Mouse (Mus musculus): ENCODE measurements at regions not wholly inside any gene's neighbourhood (a gene's known extent, or its start where the extent isn't known, plus 50 kb on each side); places are given as distances from the start of the nearest gene placed in this dataset.

- intact Hi-C loops (cut with DNase I), result no loop called here
Measured at GRCm38 (mm10) chr12:14415543-14416181, 263.8 kb upstream of the Fam84a start.

- intact Hi-C loops (cut with DNase I), result no loop called here
Measured at GRCm38 (mm10) chr12:14411102-14411501, 259.2 kb upstream of the Fam84a start.

- intact Hi-C loops (cut with DNase I), result no loop called here
Measured at GRCm38 (mm10) chr12:14405796-14406195, 253.9 kb upstream of the Fam84a start.

- intact Hi-C loops (cut with DNase I), result no loop called here
Measured at GRCm38 (mm10) chr12:14376211-14376610, 224.4 kb upstream of the Fam84a start.

GRCm38 (mm10) chr12:14338244-14338799 lies 186.5 kb upstream of the Fam84a start:
- intact Hi-C loops (cut with DNase I), result no loop called here

- intact Hi-C loops (cut with DNase I), result no loop called here
Measured at GRCm38 (mm10) chr12:14337813-14338212, 186.0 kb upstream of the Fam84a start.

- intact Hi-C loops (cut with DNase I), result loop anchor here (5.0 to 10.0 kb wide), 3 partner anchors 166 to 714 kb away; partner anchors contain the start of gene Fam84a
Measured at GRCm38 (mm10) chr12:14318693-14319092, 166.8 kb upstream of the Fam84a start.

GRCm38 (mm10) chr12:14316392-14316791 lies 164.5 kb upstream of the Fam84a start:
- intact Hi-C loops (cut with DNase I), result loop anchor here (5.0 to 10.0 kb wide), 3 partner anchors 164 to 712 kb away; partner anchors contain the start of gene Fam84a

- intact Hi-C loops (cut with DNase I), result loop anchor here (5.0 to 10.0 kb wide), 3 partner anchors 163 to 711 kb away; partner anchors contain the start of gene Fam84a
Measured at GRCm38 (mm10) chr12:14315780-14316179, 163.9 kb upstream of the Fam84a start.

- intact Hi-C loops (cut with DNase I), result no loop called here
Measured at GRCm38 (mm10) chr12:14302366-14302930, 150.6 kb upstream of the Fam84a start.

GRCm38 (mm10) chr12:14301676-14302365 lies 150.0 kb upstream of the Fam84a start:
- intact Hi-C loops (cut with DNase I), result no loop called here

GRCm38 (mm10) chr12:14292083-14292482 lies 140.2 kb upstream of the Fam84a start:
- intact Hi-C loops (cut with DNase I), result no loop called here

GRCm38 (mm10) chr12:14287657-14288056 lies 135.8 kb upstream of the Fam84a start:
- intact Hi-C loops (cut with DNase I), result no loop called here

- intact Hi-C loops (cut with DNase I), result no loop called here
Measured at GRCm38 (mm10) chr12:14286676-14287075, 134.8 kb upstream of the Fam84a start.

GRCm38 (mm10) chr12:14285870-14286535 lies 134.1 kb upstream of the Fam84a start:
- intact Hi-C loops (cut with DNase I), result no loop called here

GRCm38 (mm10) chr12:14283106-14283692 lies 131.3 kb upstream of the Fam84a start:
- intact Hi-C loops (cut with DNase I), result no loop called here

- intact Hi-C loops (cut with DNase I), result no loop called here
Measured at GRCm38 (mm10) chr12:14275265-14275664, 123.4 kb upstream of the Fam84a start.

- intact Hi-C loops (cut with DNase I), result no loop called here
Measured at GRCm38 (mm10) chr12:14274796-14275195, 122.9 kb upstream of the Fam84a start.

- intact Hi-C loops (cut with DNase I), result no loop called here
Measured at GRCm38 (mm10) chr12:14271216-14271615, 119.4 kb upstream of the Fam84a start.

GRCm38 (mm10) chr12:14261102-14261501 lies 109.2 kb upstream of the Fam84a start:
- intact Hi-C loops (cut with DNase I), result no loop called here

GRCm38 (mm10) chr12:14260288-14260687 lies 108.4 kb upstream of the Fam84a start:
- intact Hi-C loops (cut with DNase I), result no loop called here
